Mouse (Mus musculus): ENCODE data around the gene Rab3gap1.
A peak's percentile ranks its signal among the peaks of the same experiment; 100 is the strongest.

Rab3gap1 gene

GRCm38 (mm10) chr1:127868300-127869261, at the start of gene Rab3gap1:
Gene Rab3gap1 (plus strand): TSS chr1:127868773.
- DNase-seq: peak; percentile 96

- peak; percentile 56 for DNase-seq
These were observed 41.2 kb upstream of the Rab3gap1 start for GRCm38 (mm10) chr1:127827325-127827724.

DNA sequence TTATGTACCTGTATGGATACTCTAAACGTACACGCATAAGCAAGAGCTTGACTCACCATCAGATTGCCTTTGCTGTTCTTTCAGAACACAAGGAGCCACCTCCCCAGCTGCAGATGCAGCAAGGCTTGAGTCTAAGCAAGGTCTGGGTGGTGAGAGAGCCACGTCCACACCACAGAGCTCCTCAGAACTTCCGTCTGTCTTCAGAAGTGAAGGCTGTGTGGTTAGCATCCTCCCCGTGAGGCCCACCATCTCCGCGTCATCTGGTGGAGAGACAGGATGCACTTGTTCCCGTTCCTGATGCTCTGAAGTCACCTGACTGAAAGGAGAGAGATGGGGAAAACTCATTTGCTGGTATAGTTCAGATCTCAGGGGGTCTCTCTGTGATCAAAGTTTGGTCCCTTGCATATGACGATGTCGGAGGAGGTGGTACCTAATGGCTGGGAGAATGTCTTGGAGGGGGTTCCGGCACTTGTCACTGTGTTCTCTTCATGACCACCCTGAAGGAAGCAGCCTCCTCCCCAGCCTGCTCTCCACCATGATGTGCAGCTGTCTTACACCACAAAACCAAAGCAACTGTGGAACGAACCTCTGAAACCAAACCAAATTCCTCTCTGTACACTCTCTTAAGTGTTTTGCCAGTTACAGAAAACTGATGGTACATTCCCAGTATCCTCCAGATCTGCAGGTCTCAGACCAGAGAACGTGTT, 38.2 kb upstream of the Rab3gap1 start:
- DNase-seq: peak; percentile 78

DNA sequence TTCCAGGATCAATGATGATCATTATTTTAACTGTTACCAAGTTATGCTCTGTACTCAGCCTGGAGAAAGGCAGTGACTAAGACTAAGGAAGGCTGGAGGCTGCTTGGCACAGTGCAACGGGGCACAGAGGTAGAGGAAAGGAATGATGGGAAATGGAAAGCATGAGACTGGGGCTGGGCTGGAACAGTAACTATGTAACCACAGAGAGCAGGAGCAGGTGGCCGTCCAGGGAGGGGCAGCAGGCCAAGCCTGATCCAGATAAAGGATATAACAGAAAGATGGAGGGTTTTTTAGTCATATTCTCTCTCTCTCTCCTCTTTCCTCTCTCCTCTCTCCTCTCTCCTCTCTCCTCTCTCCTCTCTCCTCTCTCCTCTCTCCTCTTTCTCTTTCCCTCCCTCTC, 34.9 kb upstream of the Rab3gap1 start:
- DNase-seq: no peak

DNA sequence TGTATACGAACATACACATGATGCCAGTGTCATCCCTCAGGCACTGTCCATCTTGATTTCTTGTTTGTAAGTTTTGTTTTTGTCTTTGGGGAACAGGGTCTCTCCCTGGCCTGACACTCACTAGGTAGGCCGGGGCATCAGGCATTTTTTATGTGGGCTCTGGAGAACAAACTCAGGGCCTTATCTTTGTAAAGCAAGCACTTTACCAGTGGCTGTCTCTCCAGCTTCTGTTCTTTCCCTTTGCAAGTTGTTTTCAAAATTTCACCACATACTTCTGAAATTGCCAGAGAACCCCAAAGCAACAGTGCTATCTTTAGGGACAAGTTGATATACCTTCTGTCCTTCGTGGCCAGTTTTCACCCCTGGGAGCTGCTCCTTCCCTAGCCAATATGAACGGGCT, 34.4 kb upstream of the Rab3gap1 start:
- no peak for DNase-seq

GRCm38 (mm10) chr1:127836619-127837018, 32.0 kb upstream of the Rab3gap1 start:
- no peak for DNase-seq

GRCm38 (mm10) chr1:127838602-127839001, 30.0 kb upstream of the Rab3gap1 start:
- DNase-seq: no peak

DNA sequence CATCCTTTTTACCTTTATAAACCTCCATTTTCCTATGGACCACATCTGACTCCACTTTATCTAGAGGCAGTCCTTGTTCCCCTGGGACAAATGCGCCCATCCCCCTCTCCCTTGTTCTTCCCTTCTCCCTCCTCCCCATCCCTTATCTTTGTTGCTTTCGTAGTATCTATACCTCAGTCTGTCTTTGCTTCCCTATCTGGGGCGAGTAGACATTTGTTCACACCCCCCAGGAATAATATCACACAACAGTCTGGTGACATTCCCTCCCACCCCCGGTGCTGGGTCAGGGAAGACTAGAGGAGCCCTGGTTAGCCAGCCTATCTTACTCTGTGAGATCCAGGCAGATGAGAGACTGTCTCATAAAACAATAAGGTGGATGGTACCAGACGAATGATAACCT, 23.1 kb upstream of the Rab3gap1 start:
- DNase-seq: no peak

DNA sequence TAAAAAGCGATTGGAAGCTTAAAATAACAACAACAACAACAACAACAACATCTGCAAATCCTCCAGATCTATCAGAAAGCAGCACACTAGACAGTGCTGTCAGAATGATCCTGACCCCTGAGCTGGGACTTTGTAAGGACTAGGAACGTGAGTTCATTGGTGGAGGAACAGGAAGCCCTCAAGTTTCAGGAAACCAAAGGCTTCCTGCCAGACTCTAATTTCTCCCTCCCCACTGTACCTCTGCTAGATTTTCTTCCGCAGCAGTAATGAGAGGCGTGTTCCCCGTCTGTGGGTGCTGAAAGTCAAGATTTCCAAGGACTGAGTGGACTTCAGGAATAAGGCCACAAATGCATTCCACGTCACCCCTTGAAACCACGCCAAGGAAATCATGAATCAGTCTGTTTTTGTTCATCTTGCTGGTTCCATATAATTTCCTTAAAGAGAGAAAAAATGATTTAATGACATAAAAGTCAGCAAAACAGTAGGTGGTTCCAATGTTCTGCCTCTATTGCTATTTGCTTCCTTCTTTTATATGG, 18.4 kb upstream of the Rab3gap1 start:
- peak; percentile 22 for DNase-seq

DNA sequence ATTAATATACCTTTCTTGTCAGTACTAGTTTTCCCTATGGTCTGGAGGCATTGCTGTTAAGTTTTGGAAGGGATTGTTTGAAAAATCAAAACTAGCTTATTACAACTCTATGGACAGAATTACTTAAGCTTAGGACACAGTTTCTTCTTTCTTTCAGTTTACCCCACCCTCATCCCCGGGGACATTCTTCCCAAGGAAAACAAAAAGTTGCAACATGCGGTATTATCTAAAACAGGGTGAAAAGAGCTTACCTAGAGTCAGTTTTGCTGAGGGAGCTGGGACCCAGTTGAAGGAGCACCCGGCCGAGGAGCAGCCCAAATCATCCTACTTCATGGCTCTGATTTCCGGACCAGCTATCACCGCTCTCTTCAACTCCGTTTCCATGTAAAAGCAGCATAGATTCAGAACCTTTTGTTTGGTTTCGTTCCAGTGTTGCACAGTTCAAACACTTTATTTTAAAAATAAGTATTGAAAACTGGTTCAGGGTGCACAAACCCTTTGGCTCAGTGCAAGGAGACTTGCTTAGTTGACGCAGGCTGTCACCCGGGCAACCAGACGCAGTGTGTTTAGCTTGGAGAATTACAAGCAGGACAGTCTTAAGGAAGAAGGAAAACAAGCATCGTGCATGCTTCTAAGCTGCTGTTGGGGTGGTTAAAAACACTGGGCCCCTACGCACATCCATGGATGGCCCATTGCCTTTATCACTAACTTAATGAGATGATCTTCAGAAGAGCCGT, 13.9 kb upstream of the Rab3gap1 start, which contains the start of gene Map3k19:
TSS of gene Map3k19 (minus strand) at position 546 of the 737 bp plus-strand sequence.
- DNase-seq: no peak

GRCm38 (mm10) chr1:127858945-127859648, 9.5 kb upstream of the Rab3gap1 start:
- no peak for DNase-seq

DNA sequence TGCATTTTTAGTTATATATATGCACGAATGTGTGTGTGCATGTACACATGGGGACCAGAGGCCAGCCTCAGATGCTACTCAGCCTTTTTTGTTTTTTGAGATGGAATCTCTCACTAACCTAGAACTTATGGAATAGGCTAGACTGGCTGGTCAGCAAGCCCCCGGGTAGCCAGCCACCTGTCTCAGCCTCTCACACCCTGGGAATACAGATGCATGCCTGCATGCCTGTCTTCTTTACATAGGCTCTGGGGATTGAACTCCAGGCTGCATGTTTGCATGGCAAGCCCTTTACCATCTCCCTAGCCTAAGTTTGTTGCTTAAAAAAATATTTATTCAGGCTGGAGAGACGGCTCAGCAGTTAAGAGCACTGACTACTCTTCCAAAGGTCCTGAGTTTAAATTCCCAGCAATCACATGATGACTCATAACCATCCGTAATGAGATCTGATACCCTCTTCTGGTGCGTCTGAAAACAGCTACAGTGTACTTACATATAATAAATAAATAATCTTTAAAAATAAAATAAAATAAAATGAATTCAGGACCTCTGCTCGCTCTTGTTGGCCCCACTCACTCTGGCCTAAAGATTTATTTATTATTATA, 8.7 kb upstream of the Rab3gap1 start:
- DNase-seq: no peak

DNA sequence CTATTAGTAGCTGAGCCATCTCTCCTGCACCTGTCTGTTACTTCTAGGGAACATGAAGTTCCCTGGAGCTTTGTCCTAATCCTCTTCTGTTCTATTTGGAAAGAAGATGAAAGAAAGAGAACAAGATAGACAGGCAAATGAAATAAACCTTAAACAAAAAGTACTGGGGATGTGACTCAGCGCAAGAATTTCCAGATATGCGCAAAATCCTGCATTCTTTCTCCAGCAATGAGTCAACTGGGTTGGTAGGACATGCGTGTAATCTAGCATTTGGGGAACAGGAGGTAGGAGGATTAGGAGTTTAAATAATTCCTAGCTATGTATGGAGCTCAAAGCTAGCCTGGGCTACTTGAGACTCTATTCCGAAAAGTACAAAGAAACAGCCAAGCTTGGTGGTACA, 8.1 kb upstream of the Rab3gap1 start:
- no peak for DNase-seq

GRCm38 (mm10) chr1:127861900-127862299, 6.7 kb upstream of the Rab3gap1 start:
- no peak for DNase-seq

GRCm38 (mm10) chr1:127863806-127864205, 4.8 kb upstream of the Rab3gap1 start:
- DNase-seq: no peak

DNA sequence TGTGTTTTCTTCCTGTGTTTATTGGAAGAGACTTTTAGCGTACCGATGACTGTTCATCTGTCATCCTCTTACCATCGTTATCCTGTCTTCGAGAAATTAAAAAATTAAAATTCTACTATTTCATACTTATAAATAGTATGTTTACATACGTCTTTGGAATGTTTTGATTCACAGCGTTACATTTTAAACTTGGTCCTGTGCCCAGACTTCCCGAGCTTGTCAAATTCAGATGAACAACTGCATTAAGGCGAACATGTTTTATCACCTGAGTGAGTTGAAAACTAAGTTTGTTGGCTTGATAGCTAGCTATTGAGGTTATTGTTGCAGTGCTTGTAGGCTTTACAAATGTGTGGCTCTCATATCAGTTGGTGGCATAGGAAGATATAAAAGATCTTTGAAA, 703 bp downstream of the Rab3gap1 start:
- DNase-seq: no peak

- DNase-seq: no peak
These were observed 30.8 kb downstream of the Rab3gap1 start for GRCm38 (mm10) chr1:127899401-127899800.

- no peak for DNase-seq
These were observed 36.3 kb downstream of the Rab3gap1 start for GRCm38 (mm10) chr1:127904774-127905385.

GRCm38 (mm10) chr1:127913116-127913515, 44.5 kb downstream of the Rab3gap1 start:
- no peak for DNase-seq

- no peak for DNase-seq
These were observed 46.7 kb downstream of the Rab3gap1 start for GRCm38 (mm10) chr1:127915316-127915715.

GRCm38 (mm10) chr1:127915802-127916201, 47.2 kb downstream of the Rab3gap1 start:
- DNase-seq: no peak

All from thymus, postnatal 14 days (tissue).